Mouse (Mus musculus): Measurements from ENCODE around the gene Phf13. TPM values are rescaled to one million over a fixed set of nuclear protein-coding genes. Genes with fewer than 3 reads are reported as not detected.
"Not testable (repeated sequence)": the region's sequence is repeated elsewhere in the genome, so short reads cannot be mapped to it uniquely, and the experiment has no call there.

Gene Phf13
- 21.2 and 24.4 TPM in 2 replicates for polyA plus RNA-seq (2015; fragmentation: Nextera tagmentation; extraction: Ambion mirVana)

DNA sequence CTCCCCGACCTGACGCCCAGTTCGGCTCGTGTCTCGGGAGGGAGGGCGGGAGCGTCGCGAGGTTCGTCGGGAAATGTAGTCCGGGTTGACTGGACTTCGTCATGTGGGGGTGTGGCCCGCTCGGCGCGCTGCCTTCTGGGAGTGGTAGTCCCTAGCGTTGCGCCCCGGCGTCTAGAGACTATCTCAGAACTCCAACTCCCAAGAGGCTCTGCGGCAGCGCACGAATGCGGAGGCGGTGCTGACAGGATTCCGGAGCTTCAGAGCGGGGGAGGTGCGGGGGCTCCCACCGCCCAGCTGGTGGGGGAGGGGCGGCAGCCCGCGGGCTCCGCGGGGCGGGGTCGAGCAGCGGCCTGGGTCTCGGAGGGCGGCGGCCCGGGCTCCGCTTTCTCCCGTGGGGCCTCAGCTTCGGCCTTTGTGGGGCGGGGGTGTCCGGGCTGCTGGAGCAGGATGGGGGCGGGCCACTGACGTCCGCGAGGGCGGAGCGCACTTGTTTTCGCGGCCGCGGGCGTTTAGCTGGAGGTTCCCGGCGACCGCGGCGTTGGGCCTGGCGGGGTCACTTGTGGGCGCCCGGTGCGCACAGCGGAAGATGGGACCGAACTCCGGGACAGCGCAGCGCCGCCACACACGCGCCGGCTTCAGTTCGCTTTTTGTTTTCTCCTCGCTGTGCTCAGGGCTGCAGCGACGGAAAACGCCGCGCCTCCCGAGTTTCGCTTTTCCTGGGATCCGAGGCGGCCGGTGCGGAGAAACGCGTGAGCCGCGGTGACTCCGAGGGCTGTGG, at the start of gene Phf13:
Gene Phf13 (minus strand): TSS at position 86 of the 778 bp plus-strand sequence.
- ATAC-seq: peak; percentile 97
- Histone ChIP-seq H3K9ac (ENCODE audit: low read depth, low read length) (peak within 1 kb of the TSS; percentile 92), H3K9me3 (replicated peaks; ENCODE audit: control insufficient read depth, low read length, poor library complexity, severe bottlenecking) (no peaks in the 10 kb centered on the region), H3K27ac (ENCODE audit: low read length) (peak within 1 kb of the TSS; percentile 87), H3K4me2 (ENCODE audit: low read length) (peak within 1 kb of the TSS; percentile 92), H3K4me3 (ENCODE audit: low read depth, low read length) (peak within 1 kb of the TSS; percentile 99), H3K4me1 (ENCODE audit: control insufficient read depth, insufficient read depth, low read length) (peaks cover 17% of the 10 kb centered on the region), H3K27me3 (ENCODE audit: control insufficient read depth, insufficient read depth, low read depth, low read length) (no peaks in the 10 kb centered on the region), H3K36me3 (ENCODE audit: control insufficient read depth, insufficient read depth, low read length) (peaks cover 10% of the 10 kb centered on the region)
- under 1% methylated on average over 80 of the region's 94 CpGs for WGBS

DNA sequence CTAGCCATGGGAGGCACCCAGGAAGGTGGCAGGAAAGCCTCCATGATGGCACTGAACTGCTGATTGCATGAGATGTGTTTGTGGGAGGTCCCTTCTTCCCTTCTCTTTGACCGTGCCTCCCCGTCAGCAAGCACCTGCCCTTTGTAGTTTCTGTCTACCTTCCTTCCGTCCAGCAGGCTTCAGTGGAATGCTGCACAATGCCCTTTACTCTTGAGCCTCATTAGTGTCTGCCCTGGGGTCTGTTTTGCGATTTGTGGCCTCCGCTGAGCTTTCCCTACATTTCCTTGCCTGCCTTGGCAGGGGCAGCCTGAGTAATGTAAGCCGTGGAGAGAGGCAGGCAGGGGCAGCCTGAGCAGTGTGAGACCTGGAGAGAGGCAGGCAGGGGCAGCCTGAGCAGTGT, 48.6 kb upstream of the Phf13 start:
- Histone ChIP-seq H3K4me1 (ENCODE audit: control insufficient read depth, insufficient read depth, low read length) (peaks cover 9% of the 10 kb centered on the region), H3K9me3 (replicated peaks; ENCODE audit: control insufficient read depth, low read length, poor library complexity, severe bottlenecking) (no peaks in the 10 kb centered on the region), H3K9ac (ENCODE audit: low read depth, low read length) (no peak overlapping the region), H3K36me3 (ENCODE audit: control insufficient read depth, insufficient read depth, low read length) (peaks cover 43% of the 10 kb centered on the region), H3K27ac (ENCODE audit: low read length) (no peak overlapping the region), H3K4me3 (ENCODE audit: low read depth, low read length) (no peak overlapping the region), H3K4me2 (ENCODE audit: low read length) (no peak overlapping the region), H3K27me3 (ENCODE audit: control insufficient read depth, insufficient read depth, low read depth, low read length) (no peaks in the 10 kb centered on the region)
- 81% methylated on average over 6 of the region's 6 CpGs for WGBS
- no peak for ATAC-seq

DNA sequence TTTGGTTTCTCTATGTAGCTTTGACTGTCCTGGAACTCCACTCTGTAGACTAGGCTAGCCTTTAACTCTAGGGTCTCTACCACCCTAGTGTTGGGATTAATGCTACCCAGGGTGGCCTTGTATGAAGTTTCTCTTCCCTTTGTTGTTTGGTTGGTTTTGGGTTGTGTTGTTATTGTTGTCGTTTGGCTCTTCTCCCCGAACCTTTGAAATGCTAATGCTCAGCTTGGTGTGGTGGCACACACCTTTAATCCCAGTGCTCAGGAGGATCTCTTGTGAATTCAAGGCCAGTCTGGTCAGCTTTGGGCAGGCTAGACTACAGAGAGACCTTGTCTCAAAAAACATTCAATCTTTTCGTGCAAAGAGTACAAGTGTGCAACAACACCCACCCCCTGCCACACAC, 47.1 kb upstream of the Phf13 start:
- WGBS: 91% methylated on average over 3 of the region's 3 CpGs
- Histone ChIP-seq H3K9ac (ENCODE audit: low read depth, low read length) (no peak overlapping the region), H3K27ac (ENCODE audit: low read length) (no peak overlapping the region), H3K9me3 (replicated peaks; ENCODE audit: control insufficient read depth, low read length, poor library complexity, severe bottlenecking) (no peaks in the 10 kb centered on the region), H3K27me3 (ENCODE audit: control insufficient read depth, insufficient read depth, low read depth, low read length) (no peaks in the 10 kb centered on the region), H3K4me2 (ENCODE audit: low read length) (no peak overlapping the region), H3K4me1 (ENCODE audit: control insufficient read depth, insufficient read depth, low read length) (peaks cover 9% of the 10 kb centered on the region), H3K36me3 (ENCODE audit: control insufficient read depth, insufficient read depth, low read length) (peaks cover 40% of the 10 kb centered on the region), H3K4me3 (ENCODE audit: low read depth, low read length) (no peak overlapping the region)
- ATAC-seq: no peak

DNA sequence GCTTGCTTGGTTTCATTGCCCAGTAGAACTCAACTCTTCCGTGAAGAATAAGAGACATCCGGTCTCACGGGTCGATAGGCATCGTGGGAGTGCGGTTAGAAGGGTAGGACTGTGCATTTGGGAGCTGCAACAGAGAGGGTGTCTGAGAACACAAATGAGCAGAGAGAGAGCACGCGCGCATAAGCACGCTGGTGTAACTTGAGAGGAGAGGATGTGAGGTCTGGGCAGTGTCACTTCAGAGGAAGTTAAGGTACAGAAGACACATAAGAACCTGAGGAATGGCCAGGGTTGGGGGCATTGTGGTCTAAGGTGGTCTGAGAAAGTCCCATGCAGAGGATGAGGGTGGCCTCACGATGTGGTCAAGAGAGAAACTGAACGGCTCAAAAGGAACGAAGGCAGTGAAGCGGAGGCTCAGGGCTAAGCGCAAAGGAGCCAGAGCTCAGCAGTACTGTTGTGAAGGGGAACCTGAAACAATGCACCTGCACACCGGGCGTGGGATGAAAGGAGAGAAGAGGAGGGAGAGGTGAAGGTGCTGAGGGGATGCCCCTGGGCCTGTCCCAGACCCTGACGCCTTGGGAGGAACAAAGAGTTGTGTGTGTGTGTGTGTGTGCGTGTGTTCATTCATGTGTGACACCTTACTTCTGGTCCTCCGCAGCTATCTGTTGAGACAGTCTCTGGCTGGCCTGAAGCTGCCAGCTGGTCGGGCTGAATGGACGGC, 46.0 kb upstream of the Phf13 start:
- Histone ChIP-seq H3K36me3 (ENCODE audit: control insufficient read depth, insufficient read depth, low read length) (peaks cover 31% of the 10 kb centered on the region), H3K27ac (ENCODE audit: low read length) (no peak overlapping the region), H3K9ac (ENCODE audit: low read depth, low read length) (no peak overlapping the region), H3K9me3 (replicated peaks; ENCODE audit: control insufficient read depth, low read length, poor library complexity, severe bottlenecking) (no peaks in the 10 kb centered on the region), H3K4me1 (ENCODE audit: control insufficient read depth, insufficient read depth, low read length) (peaks cover 9% of the 10 kb centered on the region), H3K4me2 (ENCODE audit: low read length) (no peak overlapping the region), H3K4me3 (ENCODE audit: low read depth, low read length) (no peak overlapping the region), H3K27me3 (ENCODE audit: control insufficient read depth, insufficient read depth, low read depth, low read length) (no peaks in the 10 kb centered on the region)
- 97% methylated on average over 22 of the region's 22 CpGs for WGBS
- ATAC-seq: no peak

DNA sequence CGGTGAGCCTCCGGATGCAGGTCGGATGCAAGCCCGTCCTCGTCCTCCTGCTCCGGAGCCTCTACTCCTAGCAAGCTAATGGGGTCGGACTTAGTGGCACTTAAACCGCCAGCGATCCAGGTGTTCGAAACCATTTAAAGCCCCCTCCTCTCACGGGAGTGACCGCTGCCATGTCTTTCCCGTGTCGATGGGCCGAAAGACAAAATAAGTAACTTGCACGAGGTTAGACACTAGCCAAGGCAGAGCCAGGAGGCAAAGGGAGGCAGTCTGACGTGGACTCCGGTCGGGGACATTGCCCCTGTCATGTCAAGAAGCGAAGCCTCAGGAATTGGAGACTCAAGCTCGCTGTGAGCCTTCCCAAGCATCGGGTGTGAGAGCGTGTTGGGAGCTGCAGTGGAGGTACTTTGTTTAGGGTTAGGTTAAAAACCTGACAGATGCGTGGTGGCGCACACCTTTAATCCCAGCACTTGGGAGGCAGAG, 43.8 kb upstream of the Phf13 start:
- H3K36me3 ChIP-seq (ENCODE audit: control insufficient read depth, insufficient read depth, low read length): peaks cover 16% of the 10 kb centered on the region
- no peaks in the 10 kb centered on the region for H3K9me3 ChIP-seq (replicated peaks; ENCODE audit: control insufficient read depth, low read length, poor library complexity, severe bottlenecking)
- H3K27ac ChIP-seq (ENCODE audit: low read length): no peak overlapping the region

DNA sequence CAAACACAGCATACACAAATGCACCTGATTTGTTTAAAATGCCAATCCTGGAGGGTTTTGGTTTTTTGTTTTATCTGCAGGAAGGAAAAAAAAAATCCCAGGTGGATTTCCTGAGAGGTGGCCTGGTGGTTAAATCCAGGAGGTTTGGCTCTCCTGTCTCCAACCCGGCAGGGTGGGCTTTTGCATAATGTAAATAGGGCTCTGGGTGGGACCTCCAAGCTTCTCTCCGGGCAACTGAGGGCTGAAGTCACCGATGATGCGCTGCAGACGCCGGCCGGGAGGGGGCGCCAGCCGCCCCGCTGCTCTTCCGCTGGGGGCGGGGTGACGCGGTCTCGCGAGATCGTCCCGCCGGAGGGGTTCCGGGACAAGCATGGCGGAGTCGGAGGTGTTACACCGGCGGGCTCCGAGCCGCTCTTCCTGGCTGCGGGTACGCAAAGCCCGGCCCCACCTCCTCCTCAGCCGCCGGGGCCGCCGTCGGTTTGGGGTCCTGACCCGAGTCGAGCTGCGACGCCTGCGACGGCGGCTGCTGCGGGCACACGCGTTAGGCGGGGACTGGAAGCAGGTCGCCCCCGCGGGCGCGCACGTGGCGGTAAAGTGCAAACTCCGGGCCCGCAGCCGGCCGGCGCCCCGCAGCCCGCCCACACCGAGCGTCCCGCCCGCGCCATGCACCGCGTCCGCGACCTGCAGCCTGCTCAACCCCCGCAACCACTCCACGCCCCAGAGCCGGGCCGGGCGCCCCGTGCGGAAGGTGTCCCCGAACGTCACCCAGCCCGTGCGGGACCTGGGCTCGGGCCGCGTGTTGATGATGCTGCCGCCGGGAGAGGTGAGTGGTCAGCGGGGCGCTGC, 43.1 kb upstream of the Phf13 start, which contains the start of gene Nol9:
Gene Nol9 (plus strand): TSS at position 337 of the 846 bp plus-strand sequence.
- peak within 1 kb of the TSS; percentile 98 for H3K4me2 ChIP-seq (ENCODE audit: low read length)
- H3K4me3 ChIP-seq (ENCODE audit: low read depth, low read length): peak within 1 kb of the TSS; percentile 96
- peak within 1 kb of the TSS; percentile 36; the same call in 1 of the 2 replicates for H3K27ac ChIP-seq (ENCODE audit: low read length)
- H3K9me3 ChIP-seq (replicated peaks; ENCODE audit: control insufficient read depth, low read length, poor library complexity, severe bottlenecking): no peaks in the 10 kb centered on the region
- no peaks in the 10 kb centered on the region for H3K27me3 ChIP-seq (ENCODE audit: control insufficient read depth, insufficient read depth, low read depth, low read length)
- H3K36me3 ChIP-seq (ENCODE audit: control insufficient read depth, insufficient read depth, low read length): peaks cover 12% of the 10 kb centered on the region
- ATAC-seq: peak; percentile 86
- under 1% methylated on average over 79 of the region's 86 CpGs for WGBS
- peaks cover 9% of the 10 kb centered on the region for H3K4me1 ChIP-seq (ENCODE audit: control insufficient read depth, insufficient read depth, low read length)
- H3K9ac ChIP-seq (ENCODE audit: low read depth, low read length): peak within 1 kb of the TSS; percentile 91

More for the DNA sequence above, 43.8 kb upstream of the Phf13 start:
- Histone ChIP-seq H3K27me3 (ENCODE audit: control insufficient read depth, insufficient read depth, low read depth, low read length) (no peaks in the 10 kb centered on the region), H3K4me2 (ENCODE audit: low read length) (peak overlapping the region; percentile 98), H3K4me3 (ENCODE audit: low read depth, low read length) (peak overlapping the region; percentile 96), H3K4me1 (ENCODE audit: control insufficient read depth, insufficient read depth, low read length) (peaks cover 9% of the 10 kb centered on the region), H3K9ac (ENCODE audit: low read depth, low read length) (peak overlapping the region; percentile 91)
- WGBS: 4% methylated on average over 25 of the region's 25 CpGs
- no peak for ATAC-seq

DNA sequence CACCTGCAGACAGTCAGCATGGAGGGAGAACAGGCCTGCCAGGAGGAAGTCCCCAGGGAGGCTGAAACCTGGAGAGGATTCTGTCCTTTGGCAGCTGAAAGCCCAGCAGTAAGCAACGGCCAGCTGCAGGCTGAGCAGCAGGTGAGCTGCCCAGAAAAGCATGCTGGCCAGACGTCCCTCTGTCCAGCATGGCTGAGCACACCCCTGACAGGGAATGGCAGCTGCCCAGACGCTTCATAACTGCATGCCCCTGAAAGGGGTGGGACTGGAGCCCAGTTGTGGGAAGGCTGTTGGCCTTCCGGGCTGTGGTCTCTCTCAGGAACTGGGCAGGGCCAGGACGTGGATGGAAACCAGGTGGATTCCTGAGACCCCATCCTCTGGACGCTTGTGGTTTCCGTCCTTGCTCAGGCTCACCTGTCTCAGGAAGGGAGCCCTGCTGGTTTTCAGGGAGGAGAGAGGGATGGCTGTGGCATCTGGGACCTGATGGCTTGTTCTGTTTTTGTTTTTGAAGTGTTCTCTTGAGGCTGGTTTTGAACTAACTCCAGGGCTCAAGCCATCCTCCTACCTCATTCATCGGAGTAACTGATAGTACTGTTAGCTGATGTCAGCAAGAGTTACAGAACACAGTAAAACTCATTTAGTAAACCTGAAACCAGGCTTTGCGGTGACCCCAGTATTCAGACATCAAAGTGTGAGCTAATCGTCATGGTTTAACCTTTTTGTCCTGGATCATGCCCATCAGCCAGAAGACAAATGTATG, 42.3 kb upstream of the Phf13 start, which contains the start of gene Tas1r1:
Gene Tas1r1 (minus strand): TSS at position 344 of the 760 bp plus-strand sequence.
- H3K27ac ChIP-seq (ENCODE audit: low read length): peak within 1 kb of the TSS; percentile 36; the same call in 1 of the 2 replicates
- ATAC-seq: 0 out of 2 replicates have a peak, but pooled peaks have one; percentile 16

DNA sequence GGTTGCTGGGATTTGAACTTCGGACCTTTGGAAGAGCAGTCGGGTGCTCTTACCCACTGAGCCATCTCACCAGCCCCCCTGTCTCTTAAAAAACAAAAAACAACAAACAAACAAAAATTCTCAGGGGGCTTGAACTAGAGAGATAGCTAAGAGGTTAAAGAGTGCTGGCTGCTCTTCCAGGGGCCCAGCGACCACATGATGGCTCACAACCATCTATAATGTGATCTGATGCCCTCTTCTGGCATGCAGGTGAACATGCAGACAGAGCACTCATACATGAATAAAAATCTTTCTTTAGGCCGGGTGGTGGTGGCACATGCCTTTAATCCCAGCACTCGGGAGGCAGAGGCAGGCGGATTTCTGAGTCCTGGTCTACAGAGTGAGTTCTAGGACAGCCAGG, 40.4 kb upstream of the Phf13 start:
- not testable (repeated sequence) for H3K27me3 ChIP-seq (ENCODE audit: control insufficient read depth, insufficient read depth, low read depth, low read length); H3K4me3 ChIP-seq (ENCODE audit: low read depth, low read length); ATAC-seq; H3K9me3 ChIP-seq (replicated peaks; ENCODE audit: control insufficient read depth, low read length, poor library complexity, severe bottlenecking); H3K4me1 ChIP-seq (ENCODE audit: control insufficient read depth, insufficient read depth, low read length); H3K4me2 ChIP-seq (ENCODE audit: low read length); H3K9ac ChIP-seq (ENCODE audit: low read depth, low read length); H3K27ac ChIP-seq (ENCODE audit: low read length); H3K36me3 ChIP-seq (ENCODE audit: control insufficient read depth, insufficient read depth, low read length)
- WGBS: 89% methylated on average over 6 of the region's 6 CpGs

More for the DNA sequence above, 42.3 kb upstream of the Phf13 start, which contains the start of gene Tas1r1:
- Histone ChIP-seq H3K4me3 (ENCODE audit: low read depth, low read length) (peak within 1 kb of the TSS; percentile 96), H3K4me2 (ENCODE audit: low read length) (peak within 1 kb of the TSS; percentile 98), H3K9me3 (replicated peaks; ENCODE audit: control insufficient read depth, low read length, poor library complexity, severe bottlenecking) (no peaks in the 10 kb centered on the region), H3K27me3 (ENCODE audit: control insufficient read depth, insufficient read depth, low read depth, low read length) (no peaks in the 10 kb centered on the region), H3K4me1 (ENCODE audit: control insufficient read depth, insufficient read depth, low read length) (peaks cover 9% of the 10 kb centered on the region), H3K36me3 (ENCODE audit: control insufficient read depth, insufficient read depth, low read length) (peaks cover 11% of the 10 kb centered on the region), H3K9ac (ENCODE audit: low read depth, low read length) (peak within 1 kb of the TSS; percentile 91)
- 56% methylated on average over 10 of the region's 10 CpGs for WGBS
